Comparison of ENCODE assay signal across 17 mouse cellular contexts in the genomic region with DNA sequence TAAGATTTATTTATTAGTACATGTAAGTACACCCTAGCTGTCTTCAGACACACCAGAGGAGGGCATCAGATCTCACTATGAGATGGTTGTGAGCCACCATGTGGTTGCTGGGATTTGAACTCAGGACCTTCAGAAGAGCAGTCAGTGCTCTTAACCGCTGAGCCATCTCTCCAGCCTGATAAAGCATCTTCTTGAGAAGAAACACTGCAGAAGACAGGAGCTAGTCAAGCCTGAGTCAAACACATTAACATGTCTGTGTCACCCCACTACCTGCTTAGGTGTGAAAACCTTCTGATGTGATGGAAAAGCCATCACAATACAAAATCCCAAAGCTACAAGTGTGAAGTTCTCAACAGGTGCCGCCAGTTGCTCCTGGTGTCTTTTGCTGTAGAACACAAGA.
"Had no signal": no experiment of that assay in that cellular context is flagged by ENCODE, and none has a peak within 500 bp of the region (broad histone marks: within the 10 kb centered on the region; RNA-seq: fewer than 3 reads in every experiment).

No protein-coding gene starts in this region.

- H3K9ac ChIP-seq: neural tube, embryonic 12.5 days; neural tube, embryonic 13.5 days; neural tube, embryonic 15.5 days; stomach, embryonic 15.5 days had no signal

- H3K4me1 ChIP-seq: neural tube, embryonic 12.5 days; neural tube, embryonic 13.5 days; neural tube, embryonic 15.5 days; stomach, embryonic 15.5 days had no signal

- H3K27me3 ChIP-seq: neural tube, embryonic 12.5 days; neural tube, embryonic 13.5 days; neural tube, embryonic 15.5 days; stomach, embryonic 15.5 days had no signal

- H3K27ac ChIP-seq: neural tube, embryonic 12.5 days; neural tube, embryonic 13.5 days; neural tube, embryonic 15.5 days; stomach, embryonic 15.5 days; stomach, postnatal 0 days had no signal

- H3K4me2 ChIP-seq: neural tube, embryonic 12.5 days; neural tube, embryonic 13.5 days; neural tube, embryonic 15.5 days; stomach, embryonic 15.5 days had no signal

- H3K36me3 ChIP-seq: neural tube, embryonic 12.5 days; neural tube, embryonic 13.5 days; neural tube, embryonic 15.5 days; stomach, embryonic 15.5 days had no signal

- DNase-seq: retina, postnatal 1 day; right cerebral cortex, adult 18-20 months; right cerebral cortex, postnatal 14 days; right cerebral cortex, postnatal 25 days; right cerebral cortex, postnatal 4 days; spleen, adult 18-20 months; thymus, adult 18-20 months; thymus, adult 2 months; thymus, postnatal 14 days; thymus, postnatal 25 days; thymus, postnatal 36 days; thymus, postnatal 4 days had no signal

- H3K4me3 ChIP-seq: neural tube, embryonic 12.5 days; neural tube, embryonic 13.5 days; neural tube, embryonic 15.5 days; stomach, embryonic 15.5 days had no signal

- H3K9me3 ChIP-seq: neural tube, embryonic 12.5 days; neural tube, embryonic 13.5 days; neural tube, embryonic 15.5 days; stomach, embryonic 15.5 days had no signal
